Mouse (Mus musculus) stomach, postnatal 0 days (tissue): ENCODE results near the gene Mmel1. TPM values are rescaled to one million over a fixed set of nuclear protein-coding genes. Genes with fewer than 3 reads are reported as not detected.

Experiments
- ATAC-seq: fragments of 200-750 bp; cut with Nextera tagmentation; 2 replicates; pipeline ENCODE4 v1.8.0; 2017; ENCODE audit not compliant: low FRiP score, low TSS enrichment
- DNase-seq: peaks from one replicate; pipeline ENCODE4 v3.0.0-alpha.2; 2016; ENCODE audit warnings: low spot score
- H3K27ac ChIP-seq: fragments of 300-500 bp; sonication (generic); replicated peaks from 2 replicates; pipeline ENCODE4 v1.5.1; 2014; ENCODE audit warnings: mild to moderate bottlenecking, control low read depth
- H3K27me3 ChIP-seq: fragments of 300-500 bp; sonication (generic); 2 replicates; pipeline ENCODE4 v1.6.1; 2014; ENCODE audit warnings: low read length; ENCODE audit not compliant: control insufficient read depth, insufficient read depth
- H3K36me3 ChIP-seq: fragments of 300-500 bp; sonication (generic); 2 replicates; pipeline ENCODE4 v1.6.1; 2014; ENCODE audit warnings: low read length, mixed read lengths; ENCODE audit not compliant: control insufficient read depth, insufficient read depth
- H3K4me1 ChIP-seq: fragments of 300-500 bp; sonication (generic); replicated peaks from 2 replicates; pipeline ENCODE4 v1.6.1; 2014; ENCODE audit warnings: antibody characterized with exemption; ENCODE audit not compliant: control insufficient read depth, insufficient read depth
- H3K4me2 ChIP-seq: fragments of 300-500 bp; sonication (generic); replicated peaks from 2 replicates; pipeline ENCODE4 v1.6.1; 2014; ENCODE audit warnings: low read depth, mild to moderate bottlenecking, control low read depth, moderate library complexity
- H3K4me3 ChIP-seq: fragments of 300-500 bp; sonication (generic); 2 replicates; pipeline ENCODE4 v1.5.1; 2014; ENCODE audit warnings: low read depth, low read length, control low read depth
- H3K9ac ChIP-seq: fragments of 300-500 bp; sonication (generic); 2 replicates; pipeline ENCODE4 v1.6.1; 2014; ENCODE audit warnings: mild to moderate bottlenecking, low read length, control low read depth, mixed read lengths
- H3K9me3 ChIP-seq: fragments of 300-500 bp; sonication (generic); 2 replicates; pipeline ENCODE4 v1.6.1; 2016; ENCODE audit warnings: low read length; ENCODE audit not compliant: control insufficient read depth
- CTCF ChIP-seq: IDR thresholded peaks from 2 replicates; pipeline ENCODE4 v1.5.1; 2016; ENCODE audit warnings: antibody characterized with exemption, low read depth, mild to moderate bottlenecking, moderate library complexity
- EP300 ChIP-seq: optimal IDR thresholded peaks from 2 replicates; pipeline ENCODE3; 2016; ENCODE audit warnings: antibody characterized with exemption
- WGBS: fragments of 180-500 bp; shearing (Covaris S2); extraction: QIAGEN DNeasy Blood & Tissue Kit; methylation state at CpG from one replicate; pipeline ENCODE4 v1.1.7; 2014; 5-methylcytosine and 5-hydroxymethylcytosine counted together
- polyA plus RNA-seq: library from polyadenylated mRNA; unstranded; fragments of >200 nt; fragmentation: Nextera tagmentation; extraction: Ambion mirVana; gene quantifications from 2 replicates; pipeline ENCODE4 v1.2.1, GENCODE M21; 2015

Mmel1 gene
- polyA plus RNA-seq, 1 experiment from 2014 or later = not detected

- peak overlapping the region; percentile 38 for H3K4me3 ChIP-seq
- H3K4me2 ChIP-seq = peak overlapping the region; percentile 62
- peak; percentile 71 for ATAC-seq
- no peaks in the 10 kb centered on the region for H3K9me3 ChIP-seq
- H3K27ac ChIP-seq = peak overlapping the region; percentile 71
- TF ChIP-seq EP300 = no peak
- TF ChIP-seq CTCF = no peak
- no peaks in the 10 kb centered on the region for H3K27me3 ChIP-seq
- 14% methylated on average over 5 of the region's 5 CpGs for WGBS
- peak; percentile 67 for DNase-seq
- no peaks in the 10 kb centered on the region for H3K36me3 ChIP-seq
- H3K9ac ChIP-seq = peak overlapping the region; percentile 55
- peaks cover 3% of the 10 kb centered on the region; the same call in 1 of the 2 replicates for H3K4me1 ChIP-seq
Measured at GRCm38 (mm10) chr4:154927899-154928337, 58.5 kb downstream of the Mmel1 start.

- Histone ChIP-seq H3K27me3 (no peaks in the 10 kb centered on the region), H3K9me3 (no peaks in the 10 kb centered on the region), H3K4me3 (peak within 1 kb of the TSS; percentile 38), H3K9ac (peak within 1 kb of the TSS; percentile 55), H3K4me1 (peaks cover 3% of the 10 kb centered on the region; the same call in 1 of the 2 replicates), H3K27ac (peak within 1 kb of the TSS; percentile 71), H3K36me3 (no peaks in the 10 kb centered on the region), H3K4me2 (peak within 1 kb of the TSS; percentile 62)
- ATAC-seq = 0 out of 2 replicates have a peak, but pooled peaks have one; percentile 27
- DNase-seq = no peak
- TF ChIP-seq CTCF = no peak
- TF ChIP-seq EP300 = no peak
- WGBS = 30% methylated on average over 12 of the region's 12 CpGs
Measured at GRCm38 (mm10) chr4:154928395-154929087, 59.2 kb downstream of the Mmel1 start, which contains the start of gene Tnfrsf14. Gene Tnfrsf14, minus strand, starts transcription at chr4:154928563.

- DNase-seq (no peak), ATAC-seq (no peak)
- H3K27ac ChIP-seq = no peak overlapping the region; the same call in 1 of the 2 replicates
- no peak overlapping the region for H3K4me3 ChIP-seq
- no peak overlapping the region for H3K4me2 ChIP-seq
- TF ChIP-seq EP300 (no peak), CTCF (no peak)
- WGBS = 71% methylated on average over 12 of the region's 12 CpGs
- peaks cover 3% of the 10 kb centered on the region; the same call in 1 of the 2 replicates for H3K4me1 ChIP-seq
- no peaks in the 10 kb centered on the region for H3K36me3 ChIP-seq
- no peaks in the 10 kb centered on the region for H3K27me3 ChIP-seq
- no peaks in the 10 kb centered on the region for H3K9me3 ChIP-seq
- no peak overlapping the region for H3K9ac ChIP-seq
Measured at GRCm38 (mm10) chr4:154929088-154929660, 59.8 kb downstream of the Mmel1 start.

- H3K4me2 ChIP-seq = no peak overlapping the region
- ATAC-seq (no peak), DNase-seq (no peak)
- H3K27ac ChIP-seq = no peak overlapping the region
- WGBS = 57% methylated on average over 13 of the region's 13 CpGs
- H3K4me3 ChIP-seq = no peak overlapping the region
- no peak overlapping the region for H3K9ac ChIP-seq
- H3K27me3 ChIP-seq = no peaks in the 10 kb centered on the region
- no peaks in the 10 kb centered on the region for H3K4me1 ChIP-seq
- H3K36me3 ChIP-seq = no peaks in the 10 kb centered on the region
- no peaks in the 10 kb centered on the region for H3K9me3 ChIP-seq
- TF ChIP-seq EP300 (no peak), CTCF (no peak)
Measured at GRCm38 (mm10) chr4:154933306-154933907, 64.0 kb downstream of the Mmel1 start.

- Histone ChIP-seq H3K9me3 (no peaks in the 10 kb centered on the region), H3K27ac (no peak overlapping the region), H3K9ac (no peak overlapping the region), H3K36me3 (no peaks in the 10 kb centered on the region), H3K4me2 (no peak overlapping the region), H3K4me1 (no peaks in the 10 kb centered on the region), H3K4me3 (no peak overlapping the region), H3K27me3 (no peaks in the 10 kb centered on the region)
- 75% methylated on average over 2 of the region's 2 CpGs for WGBS
- ATAC-seq (no peak), DNase-seq (no peak)
- no peak for TF ChIP-seq EP300
- no peak for TF ChIP-seq CTCF
Measured at GRCm38 (mm10) chr4:154934800-154935199, 65.4 kb downstream of the Mmel1 start.

GRCm38 (mm10) chr4:154935788-154936187 is 66.4 kb downstream of the Mmel1 start:
- Histone ChIP-seq H3K27me3 (no peaks in the 10 kb centered on the region), H3K36me3 (no peaks in the 10 kb centered on the region), H3K4me3 (no peak overlapping the region), H3K9ac (no peak overlapping the region), H3K9me3 (no peaks in the 10 kb centered on the region), H3K4me2 (no peak overlapping the region), H3K27ac (no peak overlapping the region), H3K4me1 (no peaks in the 10 kb centered on the region)
- TF ChIP-seq CTCF (peak; percentile 15; the same call in 1 of the 2 replicates), EP300 (no peak)
- ATAC-seq = no peak
- DNase-seq = no peak
- 73% methylated on average over 7 of the region's 7 CpGs for WGBS
